Mouse (Mus musculus) left cerebral cortex, postnatal 10 days (tissue): ENCODE measurements at regions not wholly inside any gene's neighbourhood (a gene's known extent, or its start where the extent isn't known, plus 50 kb on each side); places are given as distances from the start of the nearest gene placed in this dataset.

Experiments used
- DNase-seq, 2 experiments: peaks; one replicate each; pipeline ENCODE4 v3.0.0; 2021 to 2022; ENCODE audit warnings: low spot score in 2 of 2, mixed read lengths in 1 of 2; ENCODE audit errors: extremely low spot score in 1 of 2
- intact Hi-C: fragments of 180-260 bp; cut with DNase I; formaldehyde crosslinking; loops from one replicate; pipeline ENCODE4 v1.15.1; 2025

- intact Hi-C loops = no loop called here
- no peak for DNase-seq
These were observed 679.9 kb downstream of the 1190002N15Rik start for GRCm38 (mm10) chr9:93857937-93858336.

- DNase-seq = no peak
- intact Hi-C loops = no loop called here
These were observed 691.5 kb downstream of the 1190002N15Rik start for GRCm38 (mm10) chr9:93846411-93846810.

- no peak for DNase-seq
- intact Hi-C loops = no loop called here
These were observed 694.0 kb downstream of the 1190002N15Rik start for GRCm38 (mm10) chr9:93843869-93844268.
